Mouse (Mus musculus) erythroblast, embryonic 14.5 days (primary cell): ENCODE results near the gene Pdhx.

Source experiments
- GATA1 ChIP-seq: IDR thresholded peaks from 2 replicates; pipeline ENCODE4 v1.6.1; 2012; ENCODE audit warnings: low read length, inconsistent platforms, mixed read lengths
- TAL1 ChIP-seq: IDR thresholded peaks from 3 replicates; pipeline ENCODE4 v1.6.1; 2012; ENCODE audit warnings: low read length, inconsistent platforms, mixed read lengths

- no peak for TF ChIP-seq GATA1
- no peak for TF ChIP-seq TAL1
Measured at GRCm38 (mm10) chr2:103022728-103023127, 50.6 kb downstream of the Pdhx start.
